Mouse (Mus musculus) intestine, postnatal 0 days (tissue): ENCODE measurements around the gene Rplp2. TPM values are rescaled to one million over a fixed set of nuclear protein-coding genes. Genes with fewer than 3 reads are reported as not detected.
A peak's percentile ranks its signal among the peaks of the same experiment; 100 is the strongest.

Source experiments
- ATAC-seq: fragments of 200-750 bp; cut with Nextera tagmentation; 2 replicates; pipeline ENCODE4 v1.8.0; 2017; ENCODE audit warnings: mild to moderate bottlenecking, moderate TSS enrichment, moderate library complexity
- H3K27ac ChIP-seq: fragments of 300-500 bp; sonication (generic); 2 replicates; pipeline ENCODE4 v1.5.1; 2014; ENCODE audit warnings: mild to moderate bottlenecking, low read depth, low read length, moderate library complexity
- H3K27me3 ChIP-seq: fragments of 300-500 bp; sonication (generic); replicated peaks from 2 replicates; pipeline ENCODE4 v1.6.1; 2014; ENCODE audit warnings: low read length, mixed read lengths; ENCODE audit not compliant: control insufficient read depth, insufficient read depth
- H3K36me3 ChIP-seq: fragments of 300-500 bp; sonication (generic); 2 replicates; pipeline ENCODE4 v1.6.1; 2014; ENCODE audit warnings: mild to moderate bottlenecking, moderate library complexity; ENCODE audit not compliant: control insufficient read depth, insufficient read depth
- H3K4me1 ChIP-seq: fragments of 300-500 bp; sonication (generic); replicated peaks from 2 replicates; pipeline ENCODE4 v1.6.1; 2014; ENCODE audit warnings: antibody characterized with exemption, low read length, mixed read lengths; ENCODE audit not compliant: control insufficient read depth, insufficient read depth
- H3K4me2 ChIP-seq: fragments of 300-500 bp; sonication (generic); replicated peaks from 2 replicates; pipeline ENCODE4 v1.6.1; 2014; ENCODE audit warnings: low read depth, mild to moderate bottlenecking, moderate library complexity
- H3K4me3 ChIP-seq: fragments of 300-500 bp; sonication (generic); 2 replicates; pipeline ENCODE4 v1.5.1; 2014; ENCODE audit warnings: low read depth, low read length
- H3K9ac ChIP-seq: fragments of 300-500 bp; sonication (generic); 2 replicates; pipeline ENCODE4 v1.6.1; 2014; ENCODE audit warnings: mild to moderate bottlenecking, low read depth, low read length
- H3K9me3 ChIP-seq: fragments of 300-500 bp; sonication (generic); 2 replicates; pipeline ENCODE4 v1.6.1; 2016; ENCODE audit warnings: mixed run types; ENCODE audit not compliant: control insufficient read depth
- CTCF ChIP-seq: sonication (generic); IDR thresholded peaks from 2 replicates; pipeline ENCODE4 v1.5.1; 2016; ENCODE audit warnings: low read depth, mild to moderate bottlenecking, control low read depth, antibody characterized with exemption, moderate library complexity
- WGBS: fragments of 180-500 bp; shearing (Covaris S2); extraction: QIAGEN DNeasy Blood & Tissue Kit; methylation state at CpG from one replicate; pipeline ENCODE4 v1.1.7; 2014; 5-methylcytosine and 5-hydroxymethylcytosine counted together
- polyA plus RNA-seq: library from polyadenylated mRNA; unstranded; fragments of >200 nt; fragmentation: Nextera tagmentation; extraction: Ambion mirVana; gene quantifications from 2 replicates; pipeline ENCODE4 v1.2.1, GENCODE M21; 2015

Gene Rplp2
- polyA plus RNA-seq, 1 experiment from 2014 or later, result 968 TPM

DNA sequence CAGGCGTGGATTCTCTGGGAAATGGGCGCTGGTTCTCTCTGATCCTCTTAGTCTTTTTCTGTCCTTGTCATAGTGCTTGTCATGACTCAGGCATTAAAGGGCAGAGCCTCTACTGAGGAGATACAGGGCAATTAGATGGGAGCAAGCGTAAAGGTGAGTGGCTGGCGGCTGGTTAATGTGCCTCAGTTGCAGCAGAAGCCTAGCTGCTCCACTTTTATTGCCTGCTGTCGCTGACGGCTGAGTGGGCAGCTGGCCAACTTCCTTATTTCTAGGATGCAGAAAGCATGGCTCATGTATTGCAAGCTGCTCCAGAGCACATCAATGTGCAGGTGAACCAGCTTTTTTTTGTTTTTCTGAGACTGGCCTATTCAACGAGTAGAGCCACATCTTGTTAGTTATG, 28.2 kb upstream of the Rplp2 start:
- no peak for TF ChIP-seq CTCF
- Histone ChIP-seq H3K4me1 (no peaks in the 10 kb centered on the region), H3K27me3 (no peaks in the 10 kb centered on the region), H3K9ac (no peak overlapping the region), H3K4me2 (no peak overlapping the region), H3K4me3 (no peak overlapping the region), H3K27ac (peak overlapping the region; percentile 65), H3K9me3 (no peaks in the 10 kb centered on the region), H3K36me3 (no peaks in the 10 kb centered on the region)
- peak; percentile 55 for ATAC-seq
- WGBS, result 24% methylated on average over 7 of the region's 7 CpGs

DNA sequence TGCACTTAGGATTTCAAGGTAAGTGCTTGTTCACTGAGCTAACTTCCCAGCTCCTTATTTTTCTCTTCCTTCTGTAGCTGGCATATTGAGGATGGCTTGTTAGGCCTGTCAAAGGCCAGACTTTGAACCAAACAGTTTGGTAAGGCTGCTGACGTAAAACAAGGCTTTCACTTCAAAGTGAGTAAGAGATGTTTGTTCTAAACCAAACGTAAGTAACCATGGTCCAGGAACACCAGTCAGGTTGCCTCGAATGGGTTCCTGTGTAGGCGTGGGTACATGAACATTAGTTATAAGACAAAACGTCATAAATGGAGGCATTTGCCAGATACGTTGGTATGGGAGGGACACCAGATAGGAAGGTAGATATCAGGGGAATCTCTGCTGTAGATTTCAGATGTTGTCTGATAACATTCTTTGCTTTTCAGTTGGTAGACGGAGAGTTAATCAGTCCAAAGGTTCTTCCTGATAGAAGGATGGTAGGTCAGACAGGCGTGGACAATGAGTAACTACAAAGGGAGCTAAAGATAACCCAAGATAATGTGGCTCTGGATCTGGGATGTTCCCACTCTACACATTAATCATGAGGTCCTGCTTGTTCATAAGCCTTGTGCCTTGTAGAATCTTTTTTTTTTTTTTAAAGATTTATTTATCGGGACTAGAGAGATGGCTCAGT, 27.0 kb upstream of the Rplp2 start:
- Histone ChIP-seq H3K4me1 (no peaks in the 10 kb centered on the region), H3K4me2 (no peak overlapping the region), H3K36me3 (no peaks in the 10 kb centered on the region), H3K9ac (no peak overlapping the region), H3K27me3 (no peaks in the 10 kb centered on the region), H3K27ac (peak overlapping the region; percentile 9), H3K4me3 (no peak overlapping the region), H3K9me3 (no peaks in the 10 kb centered on the region)
- ATAC-seq, result peak; percentile 66
- no peak for TF ChIP-seq CTCF
- WGBS, result 36% methylated on average over 9 of the region's 9 CpGs

DNA sequence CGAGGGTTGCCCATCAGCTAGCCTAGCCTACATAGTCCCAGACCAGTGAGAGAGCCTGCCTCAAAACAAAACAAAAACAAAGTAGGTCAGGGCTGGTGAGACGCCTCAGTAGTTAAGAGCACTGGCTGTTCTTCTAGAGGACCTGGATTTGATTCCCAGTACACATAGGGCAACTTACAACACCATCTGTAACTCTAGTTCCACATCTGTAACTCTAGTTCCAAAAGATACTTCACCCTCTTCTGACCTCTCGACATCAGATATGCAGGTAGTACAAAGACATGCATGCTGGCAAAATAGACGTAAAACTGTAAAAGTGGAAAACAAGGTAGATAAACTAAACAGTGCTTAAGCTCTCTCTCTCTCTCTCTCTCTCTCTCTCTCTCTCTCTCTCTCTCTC, 23.4 kb upstream of the Rplp2 start:
- ATAC-seq, result no peak
- no peaks in the 10 kb centered on the region for H3K27me3 ChIP-seq
- H3K9ac ChIP-seq, result no peak overlapping the region
- H3K4me2 ChIP-seq, result no peak overlapping the region
- no peak overlapping the region for H3K4me3 ChIP-seq
- 73% methylated on average over 4 of the region's 4 CpGs for WGBS
- H3K9me3 ChIP-seq, result no peaks in the 10 kb centered on the region
- H3K4me1 ChIP-seq, result no peaks in the 10 kb centered on the region
- no peaks in the 10 kb centered on the region for H3K36me3 ChIP-seq
- no peak overlapping the region for H3K27ac ChIP-seq
- no peak for TF ChIP-seq CTCF

DNA sequence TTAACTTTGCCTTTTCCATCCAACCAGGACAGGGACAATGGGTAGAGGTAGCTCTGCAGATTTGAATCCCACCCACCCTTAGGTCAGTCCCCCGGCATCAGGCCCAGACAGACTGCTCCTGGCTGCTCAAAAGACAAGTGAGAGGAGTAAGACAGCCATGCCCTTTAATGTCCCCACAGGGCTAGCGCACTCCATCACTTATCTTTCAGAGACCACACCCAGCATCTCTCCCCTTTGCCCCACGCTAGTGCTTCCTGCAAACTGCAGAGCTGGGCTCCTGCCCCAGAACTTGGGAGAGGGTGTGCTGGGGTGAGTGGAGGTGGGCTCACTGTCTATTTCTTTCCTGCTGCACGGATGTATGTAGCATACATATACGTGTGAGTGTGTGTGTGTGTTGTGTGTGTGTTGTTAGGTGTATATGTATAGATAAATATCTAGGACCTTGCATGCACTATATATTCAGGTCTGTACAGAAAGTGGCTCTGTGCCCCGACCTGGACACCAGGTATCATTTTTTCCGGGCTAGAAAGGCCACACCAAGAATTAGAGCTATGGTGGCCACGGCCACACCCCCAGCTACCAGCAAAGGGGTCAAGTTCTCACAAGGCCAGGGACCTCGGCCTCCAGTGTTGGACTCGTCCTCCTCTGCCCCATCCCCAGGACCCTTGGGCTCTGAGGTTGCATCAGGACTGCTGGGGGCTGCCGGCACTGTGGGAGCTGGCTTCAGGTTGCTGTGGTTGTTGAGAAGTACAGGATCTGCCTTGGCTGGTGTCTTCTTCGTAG, 20.0 kb upstream of the Rplp2 start:
- no peak for TF ChIP-seq CTCF
- Histone ChIP-seq H3K4me3 (no peak overlapping the region), H3K36me3 (peaks cover 20% of the 10 kb centered on the region), H3K27ac (no peak overlapping the region), H3K9me3 (no peaks in the 10 kb centered on the region), H3K9ac (no peak overlapping the region), H3K4me1 (no peaks in the 10 kb centered on the region; the same call in 1 of the 2 replicates), H3K4me2 (no peak overlapping the region), H3K27me3 (no peaks in the 10 kb centered on the region)
- ATAC-seq, result no peak
- 73% methylated on average over 12 of the region's 12 CpGs for WGBS

DNA sequence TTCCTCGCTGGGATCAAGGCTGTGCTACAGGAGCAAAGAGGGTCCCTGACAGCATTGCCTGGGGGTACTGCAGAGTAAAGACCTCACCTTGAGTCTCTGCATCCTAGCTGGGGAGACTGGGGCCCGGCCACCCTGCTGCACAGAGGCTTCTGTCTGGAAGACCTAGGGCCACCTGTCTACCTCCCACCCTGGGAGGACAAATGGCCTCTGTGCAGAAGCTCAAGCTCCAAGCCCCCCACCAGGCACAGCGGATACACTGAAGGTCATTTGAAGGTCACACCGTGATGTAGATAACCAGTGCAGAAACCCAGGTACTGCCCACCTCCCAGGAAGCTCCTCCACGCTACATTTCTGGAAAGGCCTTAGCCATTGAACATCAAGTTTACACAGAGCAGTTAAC, 18.5 kb upstream of the Rplp2 start:
- Histone ChIP-seq H3K4me2 (no peak overlapping the region; the same call in 1 of the 2 replicates), H3K4me3 (no peak overlapping the region), H3K27ac (no peak overlapping the region), H3K27me3 (no peaks in the 10 kb centered on the region), H3K36me3 (peaks cover 36% of the 10 kb centered on the region), H3K9me3 (no peaks in the 10 kb centered on the region), H3K9ac (no peak overlapping the region), H3K4me1 (no peaks in the 10 kb centered on the region; the same call in 1 of the 2 replicates)
- ATAC-seq, result no peak
- no peak for TF ChIP-seq CTCF
- 62% methylated on average over 5 of the region's 5 CpGs for WGBS

DNA sequence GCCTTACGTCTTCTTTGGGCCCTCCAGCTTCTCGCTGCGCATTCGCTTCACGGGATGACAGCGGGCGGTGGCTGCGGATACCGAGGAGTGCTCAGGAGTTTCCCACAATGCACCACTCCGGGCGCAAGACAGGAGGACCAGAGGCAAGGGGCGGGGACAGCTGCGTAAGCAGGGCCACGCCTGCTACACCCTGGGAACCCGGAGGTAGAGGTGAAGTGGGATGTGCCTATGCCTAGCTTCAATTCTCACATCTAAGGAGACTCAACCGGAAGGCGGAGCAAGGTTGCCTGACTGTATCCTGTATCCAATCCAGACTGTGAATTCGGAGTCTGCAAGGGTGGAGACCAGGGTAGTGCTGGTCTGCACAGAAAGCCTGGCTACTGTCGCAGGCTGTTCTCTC, 17.9 kb upstream of the Rplp2 start, which contains the start of gene Cend1:
Gene Cend1 (minus strand): TSS at position 182 of the 400 bp plus-strand sequence.
- TF ChIP-seq CTCF, result no peak
- Histone ChIP-seq H3K4me2 (peak within 1 kb of the TSS; percentile 27), H3K9ac (no peak within 1 kb of the TSS), H3K4me1 (peaks cover under 1% of the 10 kb centered on the region; the same call in 1 of the 2 replicates), H3K9me3 (no peaks in the 10 kb centered on the region), H3K4me3 (no peak within 1 kb of the TSS), H3K27ac (no peak within 1 kb of the TSS), H3K36me3 (peaks cover 39% of the 10 kb centered on the region), H3K27me3 (no peaks in the 10 kb centered on the region)
- peak; percentile 47 for ATAC-seq
- 11% methylated on average over 19 of the region's 19 CpGs for WGBS
